Mouse (Mus musculus) megakaryocyte, embryonic 14.5 days (primary cell): Measurements from ENCODE around the gene B3gnt7.

Experiments used
- FLI1 ChIP-seq: IDR thresholded peaks from 2 replicates; pipeline ENCODE4 v1.6.1; 2012; ENCODE audit warnings: low read length, inconsistent platforms, mixed read lengths
- GATA1 ChIP-seq: IDR thresholded peaks from 3 replicates; pipeline ENCODE4 v1.6.1; 2012; ENCODE audit warnings: mixed read lengths, low read length, inconsistent platforms, borderline replicate concordance

DNA sequence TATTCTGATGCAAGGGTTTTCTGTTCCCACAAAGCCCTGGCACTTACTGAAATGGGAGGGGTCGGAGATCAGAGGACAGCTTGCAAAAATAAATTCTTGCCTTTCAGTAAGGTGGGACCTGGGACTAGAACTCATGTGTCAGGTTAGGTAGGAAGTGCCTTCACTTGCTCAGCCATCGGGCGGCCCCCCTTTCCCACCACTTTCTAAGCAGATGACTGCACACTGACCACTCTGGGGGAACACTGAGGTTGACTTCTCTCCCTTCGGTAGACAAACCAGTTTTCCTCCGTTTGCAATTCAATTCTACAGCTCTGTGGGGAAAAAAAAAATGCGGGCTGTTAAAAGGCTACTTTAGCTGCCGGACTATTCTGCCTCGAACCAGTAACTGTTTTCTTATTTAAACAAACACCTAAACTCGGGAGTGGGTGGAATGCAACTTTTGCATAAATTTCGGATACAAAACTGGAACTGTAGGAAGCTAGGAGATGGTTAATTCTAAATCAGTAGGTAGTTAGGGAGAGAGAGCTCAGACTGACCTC lies 8.9 kb downstream of the B3gnt7 start:
- TF ChIP-seq GATA1: no peak
- TF ChIP-seq FLI1: no peak
